ENCODE assay signal across 9 mouse cellular contexts in genomic region chr14:54232811-54233558, GRCm38 (mm10). TPM values are rescaled to one million over a fixed set of nuclear protein-coding genes. Genes with fewer than 3 reads are reported as not detected.
DNase-seq lines count a peak whose midpoint lies in the region; ATAC-seq and TF ChIP-seq lines count a peak whose summit lies in the region.
"Had no signal": no experiment of that assay in that cellular context is flagged by ENCODE, and none has a peak within 500 bp of the region (broad histone marks: within the 10 kb centered on the region; RNA-seq: fewer than 3 reads in every experiment).

No protein-coding gene starts in this region.

- H3K9me3 ChIP-seq in heart, embryonic 15.5 days (replicated peaks): no peaks in the 10 kb centered on the region
- H3K9me3 ChIP-seq in kidney, postnatal 0 days (replicated peaks; ENCODE audit: low read length): no peaks in the 10 kb centered on the region
- no peaks in the 10 kb centered on the region for H3K9me3 ChIP-seq in stomach, postnatal 0 days (ENCODE audit: control insufficient read depth, low read length)

- no peak overlapping the region for H3K9ac ChIP-seq in heart, embryonic 15.5 days
- no peak overlapping the region for H3K9ac ChIP-seq in kidney, postnatal 0 days (ENCODE audit: low read depth, low read length)
- H3K9ac ChIP-seq in stomach, postnatal 0 days (ENCODE audit: low read length): no peak overlapping the region

- peaks cover 53% of the 10 kb centered on the region for H3K4me1 ChIP-seq in heart, embryonic 15.5 days (replicated peaks)
- peaks cover 16% of the 10 kb centered on the region for H3K4me1 ChIP-seq in kidney, postnatal 0 days (replicated peaks; ENCODE audit: insufficient read depth, low read length)
- H3K4me1 ChIP-seq in stomach, postnatal 0 days (replicated peaks; ENCODE audit: control insufficient read depth, insufficient read depth): no peaks in the 10 kb centered on the region

- peaks cover 9% of the 10 kb centered on the region; the same call in 1 of the 2 replicates for H3K36me3 ChIP-seq in heart, embryonic 15.5 days
- H3K36me3 ChIP-seq in kidney, postnatal 0 days (ENCODE audit: insufficient read depth, low read length): peaks cover 5% of the 10 kb centered on the region; the same call in 1 of the 2 replicates
- H3K36me3 ChIP-seq in stomach, postnatal 0 days (ENCODE audit: control insufficient read depth, insufficient read depth, low read length): peaks cover 4% of the 10 kb centered on the region; the same call in 1 of the 2 replicates

- no peak for TF ChIP-seq EP300 in stomach, postnatal 0 days (optimal IDR thresholded peaks at IDR 0.05)

- peak overlapping the region; percentile 71 for H3K27ac ChIP-seq in heart, embryonic 15.5 days
- H3K27ac ChIP-seq in kidney, postnatal 0 days: peak overlapping the region; percentile 84
- peak overlapping the region; percentile 77 for H3K27ac ChIP-seq in stomach, postnatal 0 days (replicated peaks)

- DNase-seq in adrenal gland, postnatal 14 days: peak; percentile 74
- DNase-seq in adrenal gland, postnatal 25 days: no peak
- peak; percentile 47 to 61 for DNase-seq in adrenal gland, postnatal 36 days
- DNase-seq in kidney, postnatal 0 days (ENCODE audit: low spot score): peak; percentile 87
- peak; percentile 44 for DNase-seq in stomach, postnatal 0 days (ENCODE audit: low spot score)
- no peak for DNase-seq in urinary bladder, postnatal 10 days (ENCODE audit: low spot score)

- H3K4me2 ChIP-seq in heart, embryonic 15.5 days: peak overlapping the region; percentile 19
- H3K4me2 ChIP-seq in kidney, postnatal 0 days (ENCODE audit: low read length): peak overlapping the region; percentile 31
- peak overlapping the region; percentile 25; the same call in 1 of the 2 replicates for H3K4me2 ChIP-seq in stomach, postnatal 0 days (replicated peaks; ENCODE audit: low read depth)

- ATAC-seq in heart, embryonic 15.5 days (replicated peaks; ENCODE audit: insufficient number of reproducible peaks, insufficient read depth, low FRiP score, low read depth): no peak
- ATAC-seq in kidney, postnatal 0 days (replicated peaks; ENCODE audit: low FRiP score, low read depth): no peak; the same call in 1 of the 2 replicates
- peak; percentile 83 for ATAC-seq in megakaryocyte, adult 5-6 weeks (ENCODE audit: poor library complexity, severe bottlenecking)
- peak; percentile 45; the same call in 1 of the 2 replicates for ATAC-seq in stomach, postnatal 0 days (ENCODE audit: low FRiP score, low TSS enrichment)

- WGBS in heart, embryonic 15.5 days: 18% methylated on average over 9 of the region's 9 CpGs
- WGBS in kidney, postnatal 0 days: 3% methylated on average over 9 of the region's 9 CpGs
- WGBS in stomach, postnatal 0 days: 20% methylated on average over 9 of the region's 9 CpGs

- no peak overlapping the region for H3K4me3 ChIP-seq in heart, embryonic 15.5 days
- H3K4me3 ChIP-seq in kidney, postnatal 0 days (replicated peaks; ENCODE audit: low read depth, low read length): no peak overlapping the region
- no peak overlapping the region for H3K4me3 ChIP-seq in stomach, postnatal 0 days (ENCODE audit: low read depth, low read length)

- no peaks in the 10 kb centered on the region for H3K27me3 ChIP-seq in heart, embryonic 15.5 days
- no peaks in the 10 kb centered on the region for H3K27me3 ChIP-seq in kidney, postnatal 0 days (ENCODE audit: insufficient read depth, low read length)
- H3K27me3 ChIP-seq in stomach, postnatal 0 days (ENCODE audit: control insufficient read depth, insufficient read depth, low read length): no peaks in the 10 kb centered on the region

- TF ChIP-seq CTCF in kidney, postnatal 0 days (IDR thresholded peaks at IDR 0.05; ENCODE audit: low read depth): no peak
- TF ChIP-seq CTCF in stomach, postnatal 0 days (IDR thresholded peaks at IDR 0.05; ENCODE audit: low read depth): no peak

RNA-seq across cellular contexts. Expression of gene Dad1, which starts 20.9 kb away (rescaled TPM):
- total RNA-seq in adrenal gland, postnatal 14 days (2021): 237 and 250 TPM in 2 replicates
- 310 and 330 TPM in 2 replicates for total RNA-seq in adrenal gland, postnatal 25 days (2021)
- total RNA-seq in adrenal gland, postnatal 36 days (2021): 100 to 1,000 TPM; 341 to 382 TPM
- polyA plus RNA-seq in heart, embryonic 15.5 days (2015; fragmentation: Nextera tagmentation; extraction: Ambion mirVana): 355 and 362 TPM in 2 replicates
- polyA plus RNA-seq in kidney, postnatal 0 days (2015; fragmentation: Nextera tagmentation; extraction: Ambion mirVana): 544 and 545 TPM in 2 replicates
- 136 and 154 TPM in 2 replicates for total RNA-seq in megakaryocyte, adult 5-6 weeks (2015)
- 84.1 and 86.7 TPM in 2 replicates for total RNA-seq in megakaryocyte, adult 5-6 weeks (2017)
- polyA plus RNA-seq in stomach, postnatal 0 days (2015; fragmentation: Nextera tagmentation; extraction: Ambion mirVana): 397 and 433 TPM in 2 replicates

RNA-seq across cellular contexts. Expression of gene Abhd4, which starts 21.0 kb away (rescaled TPM):
- 297 and 309 TPM in 2 replicates for total RNA-seq in adrenal gland, postnatal 14 days (2021)
- 630 and 676 TPM in 2 replicates for total RNA-seq in adrenal gland, postnatal 25 days (2021)
- 100 to 1,000 TPM; 479 to 663 TPM for total RNA-seq in adrenal gland, postnatal 36 days (2021)
- polyA plus RNA-seq in heart, embryonic 15.5 days (2015; fragmentation: Nextera tagmentation; extraction: Ambion mirVana): 96.0 and 106 TPM in 2 replicates
- 80.9 and 84.4 TPM in 2 replicates for polyA plus RNA-seq in kidney, postnatal 0 days (2015; fragmentation: Nextera tagmentation; extraction: Ambion mirVana)
- total RNA-seq in megakaryocyte, adult 5-6 weeks (2015): 11.0 and 13.9 TPM in 2 replicates
- total RNA-seq in megakaryocyte, adult 5-6 weeks (2017): 10.0 and 16.5 TPM in 2 replicates
- polyA plus RNA-seq in stomach, postnatal 0 days (2015; fragmentation: Nextera tagmentation; extraction: Ambion mirVana): 40.2 and 45.7 TPM in 2 replicates

RNA-seq across cellular contexts. Expression of gene Olfr49, which starts 51.8 kb away (rescaled TPM):
- total RNA-seq in adrenal gland, postnatal 14 days (2021): not detected in 2 replicates
- 0.14 TPM in 1 of 2 replicates, not detected in the other for total RNA-seq in adrenal gland, postnatal 25 days (2021)
- not detected for total RNA-seq in adrenal gland, postnatal 36 days (2021)
- 0.03 TPM in 1 of 2 replicates, not detected in the other for polyA plus RNA-seq in heart, embryonic 15.5 days (2015; fragmentation: Nextera tagmentation; extraction: Ambion mirVana)
- polyA plus RNA-seq in kidney, postnatal 0 days (2015; fragmentation: Nextera tagmentation; extraction: Ambion mirVana): 0.03 TPM in 1 of 2 replicates, not detected in the other
- total RNA-seq in megakaryocyte, adult 5-6 weeks (2015): not detected in 2 replicates
- 0.11 TPM in 1 of 2 replicates, not detected in the other for total RNA-seq in megakaryocyte, adult 5-6 weeks (2017)
- 0.02 and 0.16 TPM in 2 replicates for polyA plus RNA-seq in stomach, postnatal 0 days (2015; fragmentation: Nextera tagmentation; extraction: Ambion mirVana)
- total RNA-seq: left cerebral cortex, adult 8-10 months had no signal

Comparison
In these comparisons a context has a peak if more than half of its experiments do, and no peak if none do; other contexts are left out.
1. DNase-seq: peak in adrenal gland, postnatal 14 days (single experiment), adrenal gland, postnatal 36 days (2 of 2), kidney, postnatal 0 days (single experiment) and stomach, postnatal 0 days (single experiment); none in adrenal gland, postnatal 25 days (single experiment) and urinary bladder, postnatal 10 days (single experiment).
2. ATAC-seq: peak in megakaryocyte, adult 5-6 weeks (single experiment) and stomach, postnatal 0 days (single experiment); none in heart, embryonic 15.5 days (single experiment) and kidney, postnatal 0 days (single experiment).
3. RNA of gene Abhd4, which starts 21.0 kb away (total RNA-seq): 630 to 676 TPM in adrenal gland, postnatal 25 days, 479 to 663 TPM in adrenal gland, postnatal 36 days and 297 to 309 TPM in adrenal gland, postnatal 14 days; 10.0 to 16.5 TPM in megakaryocyte, adult 5-6 weeks; every median in the first group is over 10 times any median in the second.
4. Peak in every context shown above with its lines, with median percentiles within 50 percentile points of each other: H3K27ac ChIP-seq and H3K4me2 ChIP-seq.